Mouse (Mus musculus) layer of hippocampus, adult 18-20 months (tissue): ENCODE data around the gene Cpeb1. TPM values are rescaled to one million over a fixed set of nuclear protein-coding genes. Genes with fewer than 3 reads are reported as not detected.
"Not testable (repeated sequence)": the region's sequence is repeated elsewhere in the genome, so short reads cannot be mapped to it uniquely, and the experiment has no call there.

Experiments
- DNase-seq, 2 experiments: peaks; one replicate each; pipeline ENCODE4 v3.0.0; 2022; ENCODE audit warnings: low spot score in 2 of 2
- long read RNA-seq: library from polyadenylated mRNA; stranded (forward); transcript quantifications from one replicate; pipeline ENCODE4 v2.0.0, GENCODE M21; 2021
- total RNA-seq, 2 experiments: library from RNA; stranded (reverse); gene quantifications; 2 replicates each; pipeline ENCODE4 v1.2.3; 2021

Cpeb1 gene
- total RNA-seq = 100 to 1,000 TPM; 114 to 125 TPM
- long read RNA-seq, partial matches to known transcripts = 43 of 98 reads
- long read RNA-seq, other reads (novel, unspliced or antisense) = 54 of 98 reads

- DNase-seq = peak; percentile 68 to 78
These were observed at the start of gene Cpeb1 for GRCm38 (mm10) chr7:81455155-81455651. Cpeb1 (minus strand) TSS chr7:81455465.

GRCm38 (mm10) chr7:81501050-81501449, 45.8 kb upstream of the Cpeb1 start:
- no peak for DNase-seq

DNA sequence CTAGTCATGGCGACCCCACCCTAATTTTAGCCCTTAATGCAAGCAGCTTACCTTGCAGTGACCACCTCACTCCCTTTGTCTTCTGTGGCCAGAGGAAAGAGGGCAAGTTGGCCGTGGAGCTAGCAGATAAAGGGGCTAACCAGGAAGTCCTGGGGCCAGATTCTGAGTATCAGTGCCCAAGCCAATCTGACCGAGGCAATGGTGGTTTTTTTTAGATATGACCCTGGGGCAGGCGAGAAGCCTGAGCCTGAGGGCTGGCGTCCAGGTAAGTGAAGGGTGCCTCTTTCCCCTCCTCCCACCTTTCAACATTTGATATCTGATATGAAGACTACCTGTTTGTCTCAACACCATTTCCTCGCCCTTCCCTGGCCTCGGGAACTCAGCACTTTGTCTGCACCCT, 42.9 kb upstream of the Cpeb1 start, which contains the start of gene BC048679:
Gene BC048679, minus strand, starts transcription at position 101 of the 400 bp plus-strand sequence.
- DNase-seq = no peak

DNA sequence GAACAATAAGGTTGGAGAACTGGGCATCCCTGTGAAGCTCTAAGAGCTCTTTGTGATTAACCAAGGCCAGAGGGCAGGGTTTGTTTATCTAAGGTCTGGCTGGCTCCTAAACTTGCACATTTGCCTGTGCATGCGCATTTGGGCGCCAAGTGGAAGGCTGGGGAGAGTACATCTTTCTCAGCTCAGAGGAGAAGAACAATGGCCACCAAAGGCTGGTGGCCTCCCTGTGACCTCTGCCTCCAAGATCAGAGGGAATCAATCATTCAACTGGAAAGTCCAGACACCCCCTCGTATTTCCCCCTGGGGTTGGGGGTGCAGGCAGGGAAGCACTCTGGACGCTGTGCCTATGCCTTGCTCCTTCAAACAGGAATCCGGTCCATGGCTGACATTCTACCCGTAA, 41.9 kb upstream of the Cpeb1 start:
- no peak for DNase-seq

GRCm38 (mm10) chr7:81493331-81494021, 38.2 kb upstream of the Cpeb1 start, which contains the start of gene Ap3b2:
Ap3b2 (minus strand) TSS chr7:81493925.
- DNase-seq = peak; percentile 66 to 83

GRCm38 (mm10) chr7:81492628-81493027, 37.4 kb upstream of the Cpeb1 start:
- no peak for DNase-seq

DNA sequence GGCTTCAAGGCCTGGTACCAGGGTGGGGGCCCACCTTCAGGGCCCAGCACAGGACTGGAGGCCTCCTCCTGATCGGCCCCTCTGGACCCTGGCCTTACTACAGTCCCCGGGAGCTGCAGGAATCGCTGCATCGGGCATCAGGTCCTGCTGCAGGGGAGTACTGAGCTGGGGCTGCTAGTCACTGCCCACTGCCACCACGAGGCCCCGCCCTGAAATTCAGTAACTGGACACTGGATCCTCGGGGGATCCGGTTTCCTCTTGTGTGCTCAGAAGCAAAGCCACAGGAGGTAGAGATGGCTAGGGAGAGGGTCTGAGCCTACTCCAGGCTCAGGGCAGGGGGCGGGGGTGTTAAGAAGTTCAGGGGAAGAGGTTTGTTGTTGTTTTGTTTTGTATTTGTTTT, 34.4 kb upstream of the Cpeb1 start:
- DNase-seq = no peak

- no peak for DNase-seq
These were observed 25.5 kb upstream of the Cpeb1 start for GRCm38 (mm10) chr7:81480800-81481199.

- DNase-seq = no peak
These were observed 24.3 kb upstream of the Cpeb1 start for GRCm38 (mm10) chr7:81479531-81480090.

DNA sequence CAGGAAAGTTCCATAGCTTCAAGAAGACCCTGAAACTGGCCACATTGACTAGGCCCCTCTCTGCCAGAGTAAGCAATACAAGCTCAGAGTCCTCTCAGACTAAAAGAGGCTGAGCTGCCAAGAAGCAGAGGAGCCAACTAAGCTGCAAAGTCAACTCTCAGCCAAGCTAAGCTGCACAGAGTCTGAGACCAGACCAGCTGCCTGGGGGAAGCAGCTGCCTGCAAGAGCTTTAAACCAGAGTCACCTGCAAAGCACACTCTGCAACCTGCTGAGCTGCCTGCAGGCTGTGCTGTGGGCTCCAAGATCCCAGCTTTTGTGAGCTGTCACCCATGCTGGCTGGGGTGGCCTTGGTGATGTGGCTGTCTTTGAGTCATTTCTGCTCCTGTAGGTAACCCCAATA, 23.0 kb upstream of the Cpeb1 start:
- not testable (repeated sequence) for DNase-seq

DNA sequence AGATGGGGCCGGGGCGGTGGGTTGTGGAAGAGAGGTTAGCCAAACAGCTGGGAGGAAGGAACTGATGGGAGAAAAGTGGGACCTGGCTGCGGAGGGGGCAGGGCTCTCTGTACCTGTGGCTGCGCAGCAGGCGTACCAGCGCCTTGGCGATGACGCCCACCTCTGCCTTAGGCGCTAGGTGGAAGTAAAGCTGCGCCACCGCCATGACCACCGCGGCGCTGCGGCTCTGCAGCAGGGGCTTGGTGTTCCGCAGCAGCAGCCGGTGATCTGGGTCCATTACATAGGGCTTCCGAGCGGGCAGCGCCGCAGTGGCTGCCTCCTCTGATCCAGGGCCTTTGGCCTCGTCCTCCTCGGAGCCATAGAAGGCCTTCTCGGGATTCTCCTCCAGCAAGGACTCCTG, 21.6 kb upstream of the Cpeb1 start:
- DNase-seq = no peak

GRCm38 (mm10) chr7:81475221-81475620, 20.0 kb upstream of the Cpeb1 start:
- DNase-seq = peak in 1 of 2 experiments; percentile 42

DNA sequence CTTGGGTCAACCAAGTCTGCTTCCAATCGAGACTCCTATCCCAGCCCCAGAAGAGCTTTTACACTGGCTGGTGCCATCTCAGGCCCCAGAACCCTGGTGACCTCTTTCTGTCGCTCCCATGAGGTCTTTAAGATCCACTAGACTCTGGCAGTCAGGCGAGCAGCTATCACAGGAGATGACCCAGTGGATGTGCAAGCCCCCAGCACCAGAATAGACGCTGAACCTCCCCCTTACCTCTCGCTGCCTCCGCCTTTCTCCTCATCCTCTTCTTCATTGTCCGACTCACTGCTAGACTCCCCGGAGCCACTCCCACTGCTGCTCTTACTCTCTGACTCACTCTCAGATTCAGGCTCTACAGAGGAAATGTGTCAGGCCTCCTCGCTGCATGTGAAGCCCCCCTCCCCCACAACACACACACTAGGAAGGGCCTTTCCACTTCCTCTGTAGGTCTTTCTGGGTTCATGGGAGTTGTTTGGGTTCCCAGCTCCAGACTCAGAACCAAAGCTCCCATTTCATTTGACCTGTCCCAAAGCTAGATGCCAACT, 9.7 kb upstream of the Cpeb1 start:
- DNase-seq = no peak

DNA sequence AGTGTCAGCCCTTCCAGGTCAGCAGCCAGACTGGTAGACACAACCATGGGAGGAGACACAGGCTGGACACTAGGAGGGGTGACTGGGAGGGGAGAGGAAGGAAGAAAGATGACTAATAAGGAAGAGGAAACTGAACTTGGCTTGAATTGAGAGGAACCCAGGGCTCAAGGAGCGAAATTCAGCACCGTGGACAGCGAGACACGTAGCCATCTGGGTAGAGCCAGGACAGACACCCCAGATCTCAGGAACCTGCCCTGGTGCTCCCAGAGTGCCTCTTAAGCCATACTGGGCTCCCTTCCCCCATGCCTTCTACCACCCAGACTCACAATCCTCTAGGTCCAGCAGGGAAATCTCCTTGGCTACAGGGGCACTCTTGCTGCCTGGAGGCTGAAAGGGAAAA, 8.9 kb upstream of the Cpeb1 start:
- DNase-seq = no peak

- DNase-seq = no peak
These were observed 7.5 kb upstream of the Cpeb1 start for GRCm38 (mm10) chr7:81462815-81463214.

GRCm38 (mm10) chr7:81454331-81455039, 780 bp downstream of the Cpeb1 start:
- peak; percentile 57 to 74 for DNase-seq

GRCm38 (mm10) chr7:81453443-81454274, 1.6 kb downstream of the Cpeb1 start:
- DNase-seq = peak; percentile 40 to 56

DNA sequence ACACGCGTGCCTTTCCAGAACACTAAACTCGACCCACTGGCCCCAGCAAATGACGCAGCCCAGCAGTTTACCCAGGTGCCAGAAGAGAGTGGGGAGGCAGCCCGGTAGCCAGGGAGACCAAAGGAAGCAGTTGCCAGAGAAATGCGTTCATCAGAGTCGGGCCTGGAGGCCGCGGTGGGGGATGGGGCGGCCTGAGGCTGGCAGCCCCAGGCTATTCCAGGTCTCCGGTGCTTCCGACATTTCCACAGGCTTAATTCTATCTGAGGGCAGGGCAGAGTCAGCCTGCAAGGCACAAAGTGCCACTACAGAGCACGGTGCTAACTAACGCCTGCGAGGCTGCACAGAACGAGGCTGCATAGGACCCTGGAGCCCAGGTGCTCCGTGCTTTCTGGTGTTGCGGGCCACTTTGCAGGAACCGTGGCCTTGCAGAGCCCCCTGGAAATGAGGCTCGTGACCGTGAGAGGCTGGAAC, 2.3 kb downstream of the Cpeb1 start:
- DNase-seq = peak; percentile 31 to 51

GRCm38 (mm10) chr7:81398957-81399356, 56.3 kb downstream of the Cpeb1 start:
- peak in 1 of 2 experiments; percentile 31 for DNase-seq

DNA sequence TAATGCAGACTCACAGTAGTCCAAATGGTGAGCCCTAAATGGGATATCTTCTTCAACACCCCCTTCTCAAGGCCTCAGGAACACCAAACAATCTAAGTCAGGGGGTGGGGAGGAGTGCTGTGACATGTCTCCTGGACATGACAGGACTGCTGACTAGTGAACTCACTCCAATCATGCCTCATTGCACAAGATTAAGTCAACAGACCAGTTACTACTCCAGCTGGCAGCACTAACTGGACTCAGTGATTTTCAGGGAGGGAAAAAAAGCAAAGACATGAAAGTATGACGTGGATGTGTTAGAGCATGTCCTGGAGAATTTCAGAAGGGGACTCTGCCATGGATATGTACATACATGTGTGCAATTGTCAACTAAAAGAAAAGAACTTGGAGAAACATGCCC, 75.9 kb downstream of the Cpeb1 start:
- DNase-seq = no peak
